Mouse (Mus musculus): Measurements from ENCODE around the gene Olfr1318.

DNA sequence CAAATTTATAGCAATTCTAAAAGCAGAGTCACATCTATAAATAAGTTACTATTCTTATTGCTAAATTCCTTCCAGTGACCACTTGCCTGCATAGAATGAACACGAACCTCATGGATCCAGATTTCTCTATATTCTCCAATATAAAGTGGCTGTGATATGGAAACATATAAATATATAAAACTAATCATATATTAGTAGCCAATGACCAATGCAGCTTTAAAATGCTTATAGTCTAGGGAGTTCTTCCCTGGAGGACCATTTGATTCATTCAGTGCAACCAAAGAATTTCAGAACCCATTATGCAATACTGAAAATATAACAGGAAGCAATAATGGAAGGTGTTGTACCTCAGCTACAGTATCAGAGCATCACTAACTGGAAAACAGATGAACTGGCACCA is 38.7 kb upstream of the Olfr1318 start, which contains the start of gene Olfr1315-ps1:
- TF ChIP-seq CTCF (IDR thresholded peaks at IDR 0.05; ENCODE audit: borderline replicate concordance, control insufficient read depth, extremely low read depth, insufficient read depth, low read length, poor library complexity) (no peak), POLR2A (IDR thresholded peaks at IDR 0.05; ENCODE audit: control insufficient read depth, extremely low read depth, insufficient read depth, low read length, poor library complexity) (no peak)

All from thymus, adult 2 months (tissue).